Mouse (Mus musculus): Measurements from ENCODE around the gene Tgfbr1. TPM values are rescaled to one million over a fixed set of nuclear protein-coding genes. Genes with fewer than 3 reads are reported as not detected.

The Tgfbr1 gene
- 10 to 100 TPM; 25.5 to 33.1 TPM for total RNA-seq (2023)

DNA sequence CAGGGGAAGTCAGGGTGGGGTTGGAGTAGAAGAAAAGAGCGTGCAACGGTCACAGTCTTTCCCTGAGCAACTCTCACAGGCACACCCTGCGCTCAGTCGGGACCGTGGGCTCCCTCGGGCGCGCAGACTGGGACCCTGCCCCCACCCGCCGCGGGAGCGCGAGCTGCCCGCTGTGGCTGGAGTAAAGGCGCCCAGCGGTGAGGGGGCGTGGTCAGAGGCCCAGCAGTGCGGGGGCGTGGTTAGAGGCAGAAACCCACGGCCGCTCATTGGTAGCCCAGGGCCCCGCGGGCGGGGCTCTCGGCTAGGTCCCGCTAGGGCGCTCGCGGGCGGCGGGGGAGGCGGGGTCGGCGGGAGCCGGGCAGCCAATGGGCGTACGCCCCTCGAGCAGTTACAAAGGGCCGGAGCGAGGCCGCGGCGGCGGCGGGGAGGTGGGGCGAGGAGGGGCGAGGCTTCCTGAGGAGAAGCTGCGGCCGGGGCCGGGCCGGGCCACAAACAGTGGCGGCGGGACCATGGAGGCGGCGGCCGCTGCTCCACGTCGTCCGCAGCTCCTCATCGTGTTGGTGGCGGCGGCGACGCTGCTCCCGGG lies at the start of gene Tgfbr1:
TSS of gene Tgfbr1 (plus strand) at position 420 of the 586 bp plus-strand sequence.

Other genes with a start within 250 kb of the Tgfbr1 start
- not detected for gene Col15a1, start 145.1 kb upstream of the Tgfbr1 start, total RNA-seq (2023)
- gene Alg2, start 121.1 kb downstream of the Tgfbr1 start, total RNA-seq (2023): 10 to 100 TPM; 22.7 to 26.7 TPM
- 10 to 100 TPM; 92.4 to 98.6 TPM for gene Sec61b, start 121.4 kb downstream of the Tgfbr1 start, total RNA-seq (2023)

Measured in T-cell, adult 66 days (primary cell).